Mouse (Mus musculus): Measurements from ENCODE around the gene Klhl24. TPM values are rescaled to one million over a fixed set of nuclear protein-coding genes. Genes with fewer than 3 reads are reported as not detected.
"Not testable (repeated sequence)": the region's sequence is repeated elsewhere in the genome, so short reads cannot be mapped to it uniquely, and the experiment has no call there.

Gene Klhl24
- polyA plus RNA-seq, 1 experiment from 2014 or later, result 31.4 TPM

DNA sequence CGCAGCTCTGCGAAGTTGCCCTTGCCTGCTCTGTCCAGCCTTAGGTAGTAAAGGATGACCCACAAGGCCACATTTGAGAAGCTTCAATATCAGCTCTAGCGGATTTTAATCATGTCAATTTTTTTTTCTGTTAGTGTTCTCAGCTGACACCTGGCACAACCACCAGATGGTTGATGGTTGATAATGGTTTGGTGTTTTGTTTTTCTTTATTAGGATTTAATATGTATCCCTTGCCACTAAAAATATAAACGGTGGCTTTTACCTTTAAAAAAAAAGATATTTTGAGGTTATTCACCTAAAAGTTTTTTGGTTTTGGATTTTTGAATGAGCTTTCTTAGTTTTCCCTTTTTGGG lies 1.0 kb downstream of the Klhl24 start:
- peak overlapping the region; percentile 94 for H3K9ac ChIP-seq
- H3K4me3 ChIP-seq, result peak overlapping the region; percentile 91
- H3K4me1 ChIP-seq, result peaks cover 5% of the 10 kb centered on the region; the same call in 1 of the 2 replicates
- WGBS, result 6% methylated on average over 4 of the region's 4 CpGs
- H3K27me3 ChIP-seq, result no peaks in the 10 kb centered on the region
- peaks cover 3% of the 10 kb centered on the region for H3K9me3 ChIP-seq
- peak overlapping the region; percentile 95; the same call in 1 of the 2 replicates for H3K27ac ChIP-seq
- H3K4me2 ChIP-seq (replicated peaks), result peak overlapping the region; percentile 60
- no peak for ATAC-seq (ENCODE audit: low FRiP score, low read depth)
- peaks cover 13% of the 10 kb centered on the region for H3K36me3 ChIP-seq

DNA sequence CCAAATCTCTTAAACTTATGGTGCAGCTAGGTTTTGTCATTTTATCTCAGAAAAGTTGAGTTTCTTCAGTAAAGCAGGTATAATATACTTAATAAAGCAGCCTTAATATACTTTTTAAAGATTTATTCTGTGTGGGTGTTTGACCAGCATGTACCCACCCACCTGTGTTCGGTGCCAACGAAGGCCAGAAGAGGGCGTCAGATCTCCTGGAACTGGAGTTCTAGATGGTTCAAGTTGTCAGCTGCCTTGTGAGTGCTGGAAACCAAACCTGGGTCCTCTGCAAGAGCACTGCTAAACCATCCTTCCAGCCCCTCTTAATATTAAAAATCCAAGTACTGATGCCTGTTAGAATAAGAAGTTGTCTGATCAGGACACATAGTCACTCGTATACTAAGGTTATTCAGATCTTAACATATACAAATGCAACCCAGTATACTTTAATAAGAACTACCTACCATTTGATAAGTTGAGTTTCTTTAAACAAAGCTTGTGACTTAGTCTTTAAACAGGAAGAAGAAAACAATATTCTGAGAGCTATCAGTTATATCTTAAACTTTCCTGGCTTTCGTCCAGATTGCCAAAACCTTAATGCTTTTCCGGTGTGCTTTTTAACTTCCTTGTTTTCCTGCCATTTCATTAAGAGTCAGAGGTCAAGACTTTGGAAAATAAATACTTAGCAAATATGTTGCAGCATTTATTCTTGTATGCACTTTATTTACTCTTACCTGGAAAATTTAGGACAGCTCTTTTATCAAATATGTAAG lies 1.7 kb downstream of the Klhl24 start:
- peak overlapping the region; percentile 60; the same call in 1 of the 2 replicates for H3K4me2 ChIP-seq (replicated peaks)
- WGBS, result 91% methylated on average over 6 of the region's 6 CpGs
- no peak for ATAC-seq (ENCODE audit: low FRiP score, low read depth)

DNA sequence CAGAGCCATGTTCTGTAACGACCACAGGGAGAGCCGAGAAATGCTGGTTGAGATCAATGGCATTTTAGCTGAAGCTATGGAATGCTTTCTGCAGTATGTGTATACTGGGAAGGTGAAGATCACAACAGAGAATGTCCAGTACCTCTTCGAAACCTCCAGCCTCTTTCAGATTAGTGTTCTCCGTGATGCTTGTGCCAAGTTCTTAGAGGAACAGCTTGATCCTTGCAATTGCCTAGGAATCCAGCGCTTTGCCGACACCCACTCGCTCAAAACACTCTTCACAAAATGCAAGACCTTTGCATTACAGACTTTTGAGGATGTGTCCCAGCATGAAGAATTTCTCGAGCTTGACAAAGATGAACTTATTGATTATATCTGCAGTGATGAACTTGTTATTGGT lies 9.7 kb downstream of the Klhl24 start:
- Histone ChIP-seq H3K9me3 (peaks cover 19% of the 10 kb centered on the region), H3K9ac (no peak overlapping the region), H3K27me3 (no peaks in the 10 kb centered on the region), H3K4me3 (no peak overlapping the region), H3K4me1 (no peaks in the 10 kb centered on the region), H3K4me2 (replicated peaks) (no peak overlapping the region), H3K27ac (no peak overlapping the region), H3K36me3 (peaks cover 82% of the 10 kb centered on the region)
- 96% methylated on average over 8 of the region's 8 CpGs for WGBS
- ATAC-seq (ENCODE audit: low FRiP score, low read depth), result no peak

More for the DNA sequence above, 1.7 kb downstream of the Klhl24 start:
- H3K27ac ChIP-seq, result no peak overlapping the region
- H3K9ac ChIP-seq, result no peak overlapping the region
- H3K4me1 ChIP-seq, result peaks cover 5% of the 10 kb centered on the region; the same call in 1 of the 2 replicates
- H3K27me3 ChIP-seq, result no peaks in the 10 kb centered on the region
- H3K4me3 ChIP-seq, result no peak overlapping the region
- peaks cover 10% of the 10 kb centered on the region for H3K9me3 ChIP-seq
- H3K36me3 ChIP-seq, result peaks cover 20% of the 10 kb centered on the region

DNA sequence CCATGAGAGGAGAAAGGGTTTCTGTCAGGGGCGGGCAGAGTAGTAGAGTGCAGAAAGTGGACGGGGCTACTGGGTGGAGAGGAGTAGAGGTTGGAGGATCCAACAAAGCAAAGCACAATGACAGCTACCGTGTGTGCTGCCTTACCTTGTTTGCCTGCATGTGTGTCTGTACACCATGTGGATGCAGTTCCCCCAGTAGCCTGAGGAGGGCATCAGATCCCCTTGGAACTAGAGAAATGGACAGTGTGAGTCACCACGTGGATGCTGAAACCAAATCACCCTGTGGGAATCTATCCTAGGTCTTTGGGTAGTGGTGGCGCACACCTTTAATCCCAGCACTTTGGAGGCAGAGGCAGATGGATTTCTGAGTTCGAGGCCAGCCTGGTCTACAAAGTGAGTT lies 11.6 kb downstream of the Klhl24 start:
- no peak overlapping the region for H3K27ac ChIP-seq
- peaks cover 74% of the 10 kb centered on the region for H3K36me3 ChIP-seq
- H3K4me1 ChIP-seq, result no peaks in the 10 kb centered on the region
- H3K9ac ChIP-seq, result no peak overlapping the region
- no peak overlapping the region for H3K4me2 ChIP-seq (replicated peaks)
- WGBS, result 97% methylated on average over 6 of the region's 6 CpGs
- no peak overlapping the region for H3K4me3 ChIP-seq
- H3K9me3 ChIP-seq, result peaks cover 10% of the 10 kb centered on the region
- H3K27me3 ChIP-seq, result no peaks in the 10 kb centered on the region
- no peak for ATAC-seq (ENCODE audit: low FRiP score, low read depth)

DNA sequence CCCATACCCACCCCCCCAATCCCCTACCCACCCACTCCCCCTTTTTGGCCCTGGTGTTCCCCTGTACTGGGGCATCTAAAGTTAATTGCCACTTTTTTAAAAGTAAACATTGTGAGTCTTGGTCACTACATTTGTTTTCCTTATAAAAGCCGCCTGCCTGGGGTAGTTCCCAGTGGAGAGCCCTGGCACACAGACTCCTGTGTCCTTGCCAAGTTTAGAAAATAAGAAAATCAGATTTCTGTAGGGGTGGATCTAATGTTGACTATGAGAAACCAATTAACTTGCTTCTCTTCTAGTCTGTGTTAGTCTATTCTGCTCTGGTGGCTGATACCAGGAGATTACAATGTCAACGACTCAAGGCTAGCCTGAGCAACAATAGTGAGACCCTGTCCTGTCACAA lies 15.3 kb downstream of the Klhl24 start:
- Histone ChIP-seq H3K9me3 (no peaks in the 10 kb centered on the region), H3K36me3 (peaks cover 65% of the 10 kb centered on the region), H3K9ac (no peak overlapping the region), H3K27me3 (no peaks in the 10 kb centered on the region), H3K4me2 (replicated peaks) (no peak overlapping the region), H3K4me3 (no peak overlapping the region), H3K27ac (no peak overlapping the region), H3K4me1 (no peaks in the 10 kb centered on the region)
- no peak for ATAC-seq (ENCODE audit: low FRiP score, low read depth)
- 83% methylated on average over 2 of the region's 2 CpGs for WGBS

GRCm38 (mm10) chr16:20116069-20116468 lies 18.7 kb downstream of the Klhl24 start:
- H3K36me3 ChIP-seq, result peaks cover 65% of the 10 kb centered on the region
- H3K9me3 ChIP-seq, result no peaks in the 10 kb centered on the region
- H3K27ac ChIP-seq, result no peak overlapping the region
- no peaks in the 10 kb centered on the region for H3K4me1 ChIP-seq
- H3K4me2 ChIP-seq (replicated peaks), result no peak overlapping the region
- no peak overlapping the region for H3K4me3 ChIP-seq
- H3K9ac ChIP-seq, result no peak overlapping the region
- WGBS, result 88% methylated on average over 4 of the region's 4 CpGs
- H3K27me3 ChIP-seq, result no peaks in the 10 kb centered on the region
- no peak for ATAC-seq (ENCODE audit: low FRiP score, low read depth)

DNA sequence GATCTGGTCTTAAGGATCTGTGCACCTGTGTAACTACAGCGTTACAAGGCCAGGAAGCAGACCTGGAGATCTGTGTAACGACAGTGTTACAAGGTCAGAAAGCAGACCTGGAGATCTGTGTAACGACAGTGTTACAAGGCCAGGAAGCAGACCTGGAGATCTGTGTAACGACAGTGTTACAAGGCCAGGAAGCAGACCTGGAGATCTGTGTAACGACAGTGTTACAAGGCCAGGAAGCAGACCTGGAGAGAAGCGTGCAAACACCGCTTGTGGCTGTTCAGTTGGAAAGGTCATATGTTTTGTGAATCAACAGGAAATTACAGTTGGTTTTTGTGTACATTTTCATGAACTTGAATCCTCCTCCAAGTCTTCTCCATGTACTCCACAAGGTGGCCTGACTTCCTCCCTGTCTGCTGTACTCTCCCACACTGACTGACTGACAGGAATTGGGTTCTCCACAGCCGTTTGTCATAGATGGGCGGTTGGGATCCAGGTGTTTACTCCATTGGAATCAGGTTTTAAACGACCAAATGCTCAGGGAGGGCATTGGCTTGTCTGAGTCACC lies 29.1 kb downstream of the Klhl24 start:
- not testable (repeated sequence) for H3K9me3 ChIP-seq; H3K9ac ChIP-seq; H3K27ac ChIP-seq; H3K27me3 ChIP-seq; H3K4me1 ChIP-seq; H3K4me2 ChIP-seq (replicated peaks); ATAC-seq (ENCODE audit: low FRiP score, low read depth); H3K4me3 ChIP-seq
- H3K36me3 ChIP-seq, result peaks cover 42% of the 10 kb centered on the region
- WGBS, result 52% methylated on average over 10 of the region's 10 CpGs

DNA sequence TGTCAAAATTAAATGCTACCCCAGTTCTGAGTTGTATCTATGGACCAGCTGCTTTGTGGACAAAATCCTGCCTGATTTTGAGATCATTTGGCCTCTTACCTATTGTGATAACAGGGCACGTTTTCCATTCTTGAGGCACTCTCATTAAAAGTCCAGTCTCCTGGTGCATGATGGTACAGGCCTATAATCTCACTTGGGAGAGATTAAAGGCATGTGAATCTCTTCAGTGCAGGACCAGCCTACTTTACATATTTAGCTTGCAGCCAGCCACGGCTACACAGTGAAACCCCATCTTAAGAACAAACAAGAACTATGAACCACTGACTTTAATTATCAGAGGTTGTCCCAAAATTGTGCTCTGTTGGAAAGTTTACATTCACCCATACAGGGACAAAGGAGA lies 33.1 kb downstream of the Klhl24 start:
- Histone ChIP-seq H3K4me1 (no peaks in the 10 kb centered on the region), H3K27ac (no peak overlapping the region), H3K27me3 (no peaks in the 10 kb centered on the region), H3K9me3 (no peaks in the 10 kb centered on the region), H3K36me3 (peaks cover 14% of the 10 kb centered on the region), H3K9ac (no peak overlapping the region), H3K4me3 (no peak overlapping the region), H3K4me2 (replicated peaks) (no peak overlapping the region)
- no peak for ATAC-seq (ENCODE audit: low FRiP score, low read depth)
- WGBS, result 65% methylated on average over 2 of the region's 2 CpGs

DNA sequence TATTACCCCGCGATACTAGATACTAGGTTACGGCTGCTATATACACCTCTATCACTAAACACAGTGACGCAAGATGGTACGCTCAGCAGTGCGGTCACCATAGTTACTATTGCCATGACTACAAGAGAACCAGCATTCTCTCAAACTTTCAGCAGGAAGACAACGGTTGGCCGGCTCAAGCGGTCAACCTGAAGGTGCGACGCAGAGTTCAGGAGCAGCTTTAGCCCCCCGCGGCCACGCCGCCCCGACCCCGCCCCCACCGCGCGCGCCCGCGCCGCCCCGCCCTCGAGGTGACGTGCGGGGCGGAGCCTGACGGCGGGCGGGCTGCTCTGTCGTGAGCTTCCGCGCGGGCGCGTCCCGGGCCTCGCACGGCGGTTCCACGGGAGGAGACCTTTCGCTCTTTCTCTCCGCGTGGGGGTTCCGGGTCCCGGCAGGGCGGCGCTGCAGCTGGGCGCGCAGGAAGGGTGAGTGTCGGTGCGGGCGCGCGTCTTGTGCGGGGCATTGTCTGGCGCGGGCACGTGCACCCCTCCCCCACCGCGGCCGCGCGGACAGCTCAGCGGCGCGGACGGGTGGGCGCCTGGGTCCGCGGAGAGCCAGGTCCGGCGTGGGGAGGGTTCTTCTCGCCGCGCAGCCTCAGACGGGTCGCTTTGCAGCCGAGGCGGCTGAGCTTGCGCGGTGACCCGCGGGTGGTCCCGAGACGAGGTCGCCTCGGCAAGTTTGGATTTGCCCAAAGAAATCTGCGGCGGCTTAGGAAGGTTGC lies 43.6 kb downstream of the Klhl24 start, which contains the start of gene Yeats2:
Yeats2 (plus strand) TSS at position 292 of the 760 bp plus-strand sequence.
- Histone ChIP-seq H3K4me1 (peaks cover 14% of the 10 kb centered on the region), H3K9ac (peak within 1 kb of the TSS; percentile 84), H3K27ac (peak within 1 kb of the TSS; percentile 94), H3K27me3 (no peaks in the 10 kb centered on the region), H3K4me2 (replicated peaks) (peak within 1 kb of the TSS; percentile 78), H3K9me3 (no peaks in the 10 kb centered on the region), H3K4me3 (peak within 1 kb of the TSS; percentile 72), H3K36me3 (peaks cover 6% of the 10 kb centered on the region)
- ATAC-seq (ENCODE audit: low FRiP score, low read depth), result peak; percentile 95
- WGBS, result under 1% methylated on average over 90 of the region's 92 CpGs

DNA sequence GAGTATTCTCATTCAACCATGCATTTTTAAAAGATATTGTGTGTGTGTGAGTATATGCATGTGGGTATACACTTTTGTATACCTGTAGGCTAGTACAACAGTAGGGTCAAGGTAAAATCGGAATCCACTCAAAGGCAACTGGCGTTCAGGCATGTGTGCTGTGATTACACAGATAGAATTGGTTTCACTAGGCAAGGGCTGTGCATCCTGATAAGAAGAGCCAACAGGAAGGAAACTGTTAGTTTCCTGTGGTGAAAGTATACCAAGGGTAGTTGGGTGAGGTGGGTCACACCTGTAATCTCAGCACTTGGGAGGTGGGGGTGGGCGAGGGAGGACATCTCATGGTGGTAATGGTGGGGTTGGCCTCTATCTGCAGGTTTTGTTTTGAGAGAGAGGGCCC lies 47.2 kb downstream of the Klhl24 start:
- H3K4me1 ChIP-seq, result peaks cover 14% of the 10 kb centered on the region
- 94% methylated on average over 3 of the region's 3 CpGs for WGBS
- no peak overlapping the region for H3K9ac ChIP-seq
- H3K4me3 ChIP-seq, result no peak overlapping the region
- H3K9me3 ChIP-seq, result no peaks in the 10 kb centered on the region
- H3K4me2 ChIP-seq (replicated peaks), result no peak overlapping the region
- H3K36me3 ChIP-seq, result peaks cover 6% of the 10 kb centered on the region
- no peak for ATAC-seq (ENCODE audit: low FRiP score, low read depth)
- no peak overlapping the region for H3K27ac ChIP-seq
- H3K27me3 ChIP-seq, result no peaks in the 10 kb centered on the region

DNA sequence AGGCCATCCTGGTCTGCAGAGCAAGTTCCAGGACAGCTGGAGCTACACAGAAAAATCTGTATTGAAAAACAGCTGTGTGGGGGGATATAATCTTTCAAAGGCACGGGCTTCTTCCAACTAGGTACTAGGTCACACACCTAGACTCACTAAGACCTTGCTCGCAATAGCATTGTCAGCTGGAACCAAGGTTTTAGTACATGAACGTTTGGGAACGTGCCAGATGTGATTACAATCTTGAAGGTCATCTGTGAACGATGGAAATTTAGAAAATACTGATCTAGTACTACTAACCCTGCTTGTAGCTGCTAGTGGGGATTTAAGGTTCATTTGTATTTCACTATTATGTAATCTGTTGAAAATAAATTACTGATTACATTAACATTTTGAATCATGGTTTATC lies 54.6 kb downstream of the Klhl24 start:
- no peaks in the 10 kb centered on the region for H3K4me1 ChIP-seq
- H3K27ac ChIP-seq, result no peak overlapping the region
- H3K4me2 ChIP-seq (replicated peaks), result no peak overlapping the region
- no peak for ATAC-seq (ENCODE audit: low FRiP score, low read depth)
- no peak overlapping the region for H3K9ac ChIP-seq
- H3K36me3 ChIP-seq, result peaks cover 28% of the 10 kb centered on the region
- WGBS, result 75% methylated on average over 5 of the region's 5 CpGs
- H3K9me3 ChIP-seq, result no peaks in the 10 kb centered on the region
- H3K4me3 ChIP-seq, result no peak overlapping the region
- no peaks in the 10 kb centered on the region for H3K27me3 ChIP-seq

- Histone ChIP-seq H3K4me2 (replicated peaks) (no peak overlapping the region), H3K9me3 (no peaks in the 10 kb centered on the region), H3K27ac (no peak overlapping the region), H3K36me3 (peaks cover 43% of the 10 kb centered on the region), H3K27me3 (no peaks in the 10 kb centered on the region), H3K9ac (no peak overlapping the region), H3K4me3 (no peak overlapping the region), H3K4me1 (no peaks in the 10 kb centered on the region)
- WGBS, result 87% methylated on average over 3 of the region's 3 CpGs
- ATAC-seq (ENCODE audit: low FRiP score, low read depth), result no peak
Observed at GRCm38 (mm10) chr16:20153742-20154141, 56.4 kb downstream of the Klhl24 start.
